Comparison of ENCODE assay signal across 33 mouse cellular contexts in genomic region chr9:92583876-92584275, GRCm38 (mm10). TPM values are rescaled to one million over a fixed set of nuclear protein-coding genes. Genes with fewer than 3 reads are reported as not detected.
DNase-seq lines count a peak whose midpoint lies in the region; ATAC-seq lines count a peak whose summit lies in the region.
"Had no signal": no experiment of that assay in that cellular context is flagged by ENCODE, and none has a peak within 500 bp of the region (broad histone marks: within the 10 kb centered on the region; RNA-seq: fewer than 3 reads in every experiment).

No protein-coding gene starts in this region.

- no peak overlapping the region for H3K4me3 ChIP-seq in heart, embryonic 11.5 days (ENCODE audit: low read depth, low read length)
- H3K4me3 ChIP-seq in heart, embryonic 16.5 days (ENCODE audit: low read length): no peak overlapping the region
- H3K4me3 ChIP-seq: embryonic facial prominence, embryonic 12.5 days; erythroblast, embryonic 14.5 days; hindbrain, embryonic 13.5 days; liver, embryonic 12.5 days; midbrain, embryonic 10.5 days; myocyte; neural tube, embryonic 12.5 days had no signal

- H3K4me2 ChIP-seq in heart, embryonic 11.5 days: peak overlapping the region; percentile 19
- H3K4me2 ChIP-seq in heart, embryonic 16.5 days (ENCODE audit: low read depth, low read length): peak overlapping the region; percentile 18; the same call in 1 of the 2 replicates
- H3K4me2 ChIP-seq: embryonic facial prominence, embryonic 12.5 days; hindbrain, embryonic 13.5 days; liver, embryonic 12.5 days; neural tube, embryonic 12.5 days had no signal

- H3K36me3 ChIP-seq in heart, embryonic 11.5 days (ENCODE audit: control insufficient read depth, insufficient read depth, low read length): peaks cover 2% of the 10 kb centered on the region; the same call in 1 of the 2 replicates
- peaks cover 20% of the 10 kb centered on the region for H3K36me3 ChIP-seq in heart, embryonic 16.5 days (ENCODE audit: control insufficient read depth, insufficient read depth)

- no peak for DNase-seq in heart, postnatal 4 days
- no peak for DNase-seq in heart, adult 8-10 months (ENCODE audit: low spot score)
- peak; percentile 88 for DNase-seq in Muller cell, postnatal 12 days (ENCODE audit: inconsistent ontology term)
- peak; percentile 68 for DNase-seq in R1 (ENCODE audit: low read depth, low spot score)
- DNase-seq: adrenal gland, postnatal 10 days; B cell, adult 2 months; cerebellum, adult 11 months; cerebellum, adult 9-10 months; cerebellum, postnatal 36 days; gastrocnemius, postnatal 10 days; kidney, adult 8-10 months; kidney, postnatal 4 days; layer of hippocampus, postnatal 36 days; left cerebral cortex, postnatal 4 days; liver, postnatal 0 days; right cerebral cortex, postnatal 4 days; thymus, adult 18-20 months; thymus, postnatal 25 days had no signal

- peaks cover 10% of the 10 kb centered on the region for H3K4me1 ChIP-seq in heart, embryonic 11.5 days (ENCODE audit: control insufficient read depth, insufficient read depth, low read length)
- peaks cover 15% of the 10 kb centered on the region for H3K4me1 ChIP-seq in heart, embryonic 16.5 days (ENCODE audit: control insufficient read depth, insufficient read depth, low read length)
- H3K4me1 ChIP-seq: embryonic facial prominence, embryonic 12.5 days; hindbrain, embryonic 13.5 days; liver, embryonic 12.5 days; midbrain, embryonic 10.5 days; neural tube, embryonic 12.5 days had no signal

- H3K27ac ChIP-seq in heart, embryonic 11.5 days (ENCODE audit: low read depth, low read length): peak overlapping the region; percentile 46; the same call in 1 of the 2 replicates
- H3K27ac ChIP-seq in heart, embryonic 16.5 days (ENCODE audit: low read length): peak overlapping the region; percentile 53
- H3K27ac ChIP-seq: embryonic facial prominence, embryonic 12.5 days; hindbrain, embryonic 13.5 days; kidney, postnatal 0 days; liver, embryonic 12.5 days; midbrain, embryonic 10.5 days; neural tube, embryonic 12.5 days; stomach, postnatal 0 days had no signal

- H3K27me3 ChIP-seq in heart, embryonic 11.5 days (ENCODE audit: control insufficient read depth, insufficient read depth, low read length): no peaks in the 10 kb centered on the region
- no peaks in the 10 kb centered on the region for H3K27me3 ChIP-seq in heart, embryonic 16.5 days (ENCODE audit: control insufficient read depth, insufficient read depth, low read length)
- H3K27me3 ChIP-seq: embryonic facial prominence, embryonic 12.5 days; hindbrain, embryonic 13.5 days; liver, embryonic 12.5 days; neural tube, embryonic 12.5 days had no signal

- ATAC-seq in heart, embryonic 11.5 days (replicated peaks; ENCODE audit: insufficient number of reproducible peaks, low FRiP score, low TSS enrichment): no peak
- ATAC-seq in heart, embryonic 16.5 days (replicated peaks; ENCODE audit: extremely low read depth, insufficient read depth, low FRiP score): peak; percentile 49; the same call in 1 of the 2 replicates
- no peak for ATAC-seq in erythroblast, adult 5-6 weeks (replicated peaks; ENCODE audit: low FRiP score, poor library complexity, severe bottlenecking)
- ATAC-seq: forebrain, embryonic 16.5 days; intestine, embryonic 16.5 days; liver, embryonic 12.5 days; liver, postnatal 0 days; midbrain, embryonic 16.5 days had no signal

- 50% methylated on average over 5 of the region's 5 CpGs for WGBS in heart, embryonic 11.5 days (ENCODE audit: insufficient replicate concordance)
- WGBS in heart, embryonic 16.5 days: 42% methylated on average over 5 of the region's 5 CpGs

- H3K9ac ChIP-seq in heart, embryonic 11.5 days (ENCODE audit: low read depth, low read length): no peak overlapping the region
- H3K9ac ChIP-seq in heart, embryonic 16.5 days (ENCODE audit: low read length): no peak overlapping the region
- H3K9ac ChIP-seq: embryonic facial prominence, embryonic 12.5 days; hindbrain, embryonic 13.5 days; liver, embryonic 12.5 days; liver, postnatal 0 days; neural tube, embryonic 12.5 days had no signal

- H3K9me3 ChIP-seq in heart, embryonic 11.5 days (replicated peaks; ENCODE audit: control insufficient read depth, low read length): no peaks in the 10 kb centered on the region
- no peaks in the 10 kb centered on the region for H3K9me3 ChIP-seq in heart, embryonic 16.5 days (replicated peaks; ENCODE audit: control insufficient read depth, low read length)
- H3K9me3 ChIP-seq: embryonic facial prominence, embryonic 12.5 days; hindbrain, embryonic 13.5 days; liver, embryonic 12.5 days; midbrain, embryonic 10.5 days; neural tube, embryonic 12.5 days had no signal

RNA-seq across cellular contexts. Expression of gene Plod2, which starts 41.9 kb away (rescaled TPM):
- polyA plus RNA-seq in heart, embryonic 11.5 days (2014; fragmentation: Nextera tagmentation; extraction: Ambion mirVana): 43.5 and 49.2 TPM in 2 replicates
- total RNA-seq in heart, postnatal 4 days (2021): 10 to 100 TPM; 24.3 to 31.3 TPM
- 30.6 and 35.2 TPM in 2 replicates for polyA plus RNA-seq in heart, embryonic 16.5 days (2015; fragmentation: Nextera tagmentation; extraction: Ambion mirVana)
- total RNA-seq in heart, adult 8-10 months (2022): 10 to 100 TPM; 12.7 to 16.6 (median 14.8) TPM
- not detected in 2 replicates for total RNA-seq in erythroblast, adult 5-6 weeks (2015; ENCODE audit: low replicate concordance)
- total RNA-seq in erythroblast, adult 5-6 weeks (2017; ENCODE audit: low replicate concordance): not detected in 2 replicates
- polyA plus RNA-seq: erythroblast, embryonic 14.5 days had no signal

Comparison
In these comparisons a context has a peak if more than half of its experiments do, and no peak if none do; other contexts are left out.
1. DNase-seq: peak in Muller cell, postnatal 12 days (single experiment) and R1 (single experiment); none in heart, postnatal 4 days (single experiment) and heart, adult 8-10 months (single experiment).
2. RNA of gene Plod2, which starts 41.9 kb away (total RNA-seq): 24.3 to 31.3 TPM in heart, postnatal 4 days and 12.7 to 16.6 TPM in heart, adult 8-10 months; not detected in erythroblast, adult 5-6 weeks; every median in the first group is over 10 times any median in the second.